8 mouse cellular contexts compared by ENCODE assay signal in the genomic region with DNA sequence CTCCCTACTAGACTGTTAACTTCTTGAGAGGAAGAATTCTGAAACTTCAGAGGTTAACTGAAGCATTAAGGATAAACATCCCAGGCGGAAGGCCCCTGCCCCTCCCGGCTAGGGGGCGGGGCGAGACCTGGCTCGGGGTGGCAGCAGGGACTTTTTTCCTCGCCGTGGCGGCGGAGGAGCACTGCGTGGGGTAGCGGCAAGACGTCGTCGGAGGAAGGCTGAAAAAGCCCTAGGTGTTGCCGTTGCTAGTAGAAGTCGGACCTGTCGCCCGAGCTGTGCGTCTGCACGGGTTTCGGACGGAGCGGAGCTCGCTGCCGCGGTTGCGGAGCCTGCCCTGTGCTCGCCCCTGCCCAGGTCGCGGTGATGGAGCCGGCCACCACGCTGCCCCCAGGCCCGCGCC. TPM values are rescaled to one million over a fixed set of nuclear protein-coding genes. Genes with fewer than 3 reads are reported as not detected.
DNase-seq lines count a peak whose midpoint lies in the region; ATAC-seq and TF ChIP-seq lines count a peak whose summit lies in the region.

A gene (plus strand): TSS at position 196 of the 400 bp plus-strand sequence.

- DNase-seq in B cell, adult 2 months = peak; percentile 89
- peak; percentile 72 for DNase-seq in liver, adult 2 months (ENCODE audit: extremely low read depth, low read depth, low spot score)
- DNase-seq in splenic B cell, adult 2 months (ENCODE audit: low read depth, low spot score) = peak; percentile 86

- no peak for TF ChIP-seq CTCF in bone marrow macrophage, adult 2 months (IDR thresholded peaks at IDR 0.05; ENCODE audit: low read depth, low read length)
- TF ChIP-seq CTCF in liver, adult 2 months (IDR thresholded peaks at IDR 0.05; ENCODE audit: low read depth, low read length) = no peak

- peak within 1 kb of the TSS; percentile 78 for H3K4me2 ChIP-seq in heart, embryonic 11.5 days
- H3K4me2 ChIP-seq in kidney, embryonic 15.5 days = peak within 1 kb of the TSS; percentile 71
- H3K4me2 ChIP-seq in myocyte (ENCODE audit: low read depth) = peak within 1 kb of the TSS; percentile 49

- peaks cover 7% of the 10 kb centered on the region; the same call in 1 of the 2 replicates for H3K4me1 ChIP-seq in bone marrow macrophage, adult 2 months (ENCODE audit: control insufficient read depth, insufficient read depth, low read length)
- peaks cover 58% of the 10 kb centered on the region for H3K4me1 ChIP-seq in erythroblast, embryonic 14.5 days (ENCODE audit: control insufficient read depth)
- H3K4me1 ChIP-seq in heart, embryonic 11.5 days (ENCODE audit: control insufficient read depth, insufficient read depth, low read length) = peaks cover 19% of the 10 kb centered on the region
- peaks cover 36% of the 10 kb centered on the region for H3K4me1 ChIP-seq in kidney, embryonic 15.5 days
- peaks cover 8% of the 10 kb centered on the region; the same call in 1 of the 2 replicates for H3K4me1 ChIP-seq in liver, adult 2 months (ENCODE audit: control insufficient read depth, insufficient read depth, low read length)

- no peak within 1 kb of the TSS for H3K27ac ChIP-seq in bone marrow macrophage, adult 2 months (ENCODE audit: insufficient read depth, low read depth, low read length)
- peak within 1 kb of the TSS; percentile 60 for H3K27ac ChIP-seq in heart, embryonic 11.5 days (ENCODE audit: low read depth, low read length)
- peak within 1 kb of the TSS; percentile 89 for H3K27ac ChIP-seq in kidney, embryonic 15.5 days
- H3K27ac ChIP-seq in liver, adult 2 months (replicated peaks; ENCODE audit: insufficient read depth, low read depth, low read length) = peak within 1 kb of the TSS; percentile 69

- H3K79me2 ChIP-seq in liver, adult 2 months (ENCODE audit: control insufficient read depth, insufficient read depth, low read length) = peaks cover 27% of the 10 kb centered on the region
- H3K79me2 ChIP-seq in myocyte (ENCODE audit: control insufficient read depth, insufficient read depth) = peaks cover 33% of the 10 kb centered on the region

- peak within 1 kb of the TSS; percentile 82 for H3K9ac ChIP-seq in heart, embryonic 11.5 days (ENCODE audit: low read depth, low read length)
- H3K9ac ChIP-seq in kidney, embryonic 15.5 days = peak within 1 kb of the TSS; percentile 99
- H3K9ac ChIP-seq in liver, adult 2 months (ENCODE audit: low read depth, low read length) = peak within 1 kb of the TSS; percentile 84

- H3ac ChIP-seq in myocyte (ENCODE audit: control insufficient read depth, insufficient read length) = peak within 1 kb of the TSS; percentile 59

- no peak for TF ChIP-seq POLR2A in bone marrow macrophage, adult 2 months (IDR thresholded peaks at IDR 0.05; ENCODE audit: borderline replicate concordance, low read depth, low read length)
- TF ChIP-seq POLR2A in liver, adult 2 months (IDR thresholded peaks at IDR 0.05; ENCODE audit: extremely low read depth, insufficient read depth, low read length) = peak; percentile 88
- peak; percentile 96 for TF ChIP-seq POLR2A in myocyte (IDR thresholded peaks at IDR 0.05; ENCODE audit: insufficient read length, low read depth)

- no peaks in the 10 kb centered on the region for H3K36me3 ChIP-seq in erythroblast, embryonic 14.5 days (ENCODE audit: control insufficient read depth)
- no peaks in the 10 kb centered on the region for H3K36me3 ChIP-seq in heart, embryonic 11.5 days (ENCODE audit: control insufficient read depth, insufficient read depth, low read length)
- no peaks in the 10 kb centered on the region for H3K36me3 ChIP-seq in kidney, embryonic 15.5 days
- no peaks in the 10 kb centered on the region for H3K36me3 ChIP-seq in liver, adult 2 months (ENCODE audit: control insufficient read depth, insufficient read depth, low read length)
- no peaks in the 10 kb centered on the region for H3K36me3 ChIP-seq in myocyte (ENCODE audit: control insufficient read depth, insufficient read depth)
- no peaks in the 10 kb centered on the region for H3K36me3 ChIP-seq in splenic B cell, adult 2 months (ENCODE audit: control insufficient read depth, insufficient read depth, low read length, poor library complexity, severe bottlenecking)

- H3K9me3 ChIP-seq in erythroblast, embryonic 14.5 days (ENCODE audit: control insufficient read depth, low read length) = no peaks in the 10 kb centered on the region
- H3K9me3 ChIP-seq in heart, embryonic 11.5 days (replicated peaks; ENCODE audit: control insufficient read depth, low read length) = no peaks in the 10 kb centered on the region
- no peaks in the 10 kb centered on the region for H3K9me3 ChIP-seq in kidney, embryonic 15.5 days (replicated peaks)

- peaks cover 20% of the 10 kb centered on the region for H3K27me3 ChIP-seq in erythroblast, embryonic 14.5 days (ENCODE audit: control insufficient read depth)
- no peaks in the 10 kb centered on the region for H3K27me3 ChIP-seq in heart, embryonic 11.5 days (ENCODE audit: control insufficient read depth, insufficient read depth, low read length)
- no peaks in the 10 kb centered on the region for H3K27me3 ChIP-seq in kidney, embryonic 15.5 days
- H3K27me3 ChIP-seq in liver, adult 2 months (ENCODE audit: control insufficient read depth, insufficient read depth, low read length) = no peaks in the 10 kb centered on the region
- no peaks in the 10 kb centered on the region for H3K27me3 ChIP-seq in myocyte (ENCODE audit: control insufficient read depth, insufficient read depth, insufficient read length)
- no peaks in the 10 kb centered on the region for H3K27me3 ChIP-seq in splenic B cell, adult 2 months (ENCODE audit: control insufficient read depth, insufficient read depth, low read length, poor library complexity, severe bottlenecking)

- ATAC-seq in heart, embryonic 11.5 days (replicated peaks; ENCODE audit: insufficient number of reproducible peaks, low FRiP score, low TSS enrichment) = no peak; the same call in 1 of the 2 replicates
- ATAC-seq in kidney, embryonic 15.5 days (replicated peaks; ENCODE audit: low FRiP score) = no peak; the same call in 1 of the 2 replicates

- WGBS in heart, embryonic 11.5 days (ENCODE audit: insufficient replicate concordance) = 0% methylated on average over 34 of the region's 34 CpGs
- under 1% methylated on average over 34 of the region's 34 CpGs for WGBS in kidney, embryonic 15.5 days
- WGBS in liver, adult 2 months = under 1% methylated on average over 34 of the region's 34 CpGs

- peak within 1 kb of the TSS; percentile 74 for H3K4me3 ChIP-seq in bone marrow macrophage, adult 2 months (ENCODE audit: insufficient read depth, low read length)
- H3K4me3 ChIP-seq in erythroblast, embryonic 14.5 days (replicated peaks) = peak within 1 kb of the TSS; percentile 82
- peak within 1 kb of the TSS; percentile 71 for H3K4me3 ChIP-seq in heart, embryonic 11.5 days (ENCODE audit: low read depth, low read length)
- peak within 1 kb of the TSS; percentile 99 for H3K4me3 ChIP-seq in kidney, embryonic 15.5 days (replicated peaks)
- peak within 1 kb of the TSS; percentile 68 for H3K4me3 ChIP-seq in liver, adult 2 months (ENCODE audit: insufficient read depth, low read depth, low read length)
- H3K4me3 ChIP-seq in myocyte = peak within 1 kb of the TSS; percentile 49

TF ChIP-seq in myocyte, 11 proteins besides CTCF, POLR2A, EP300 and RAD21:
- TF ChIP-seq POLR2AphosphoS2 (IDR thresholded peaks at IDR 0.05; ENCODE audit: insufficient read length, low read depth) = peak; percentile 95
- no peak for TF ChIP-seq CEBPB (IDR thresholded peaks at IDR 0.05; ENCODE audit: insufficient read depth, poor library complexity, severe bottlenecking)
- TF ChIP-seq SRF (IDR thresholded peaks at IDR 0.05; ENCODE audit: control insufficient read depth, insufficient read length, low read depth) = no peak
- TF ChIP-seq TCF3 (IDR thresholded peaks at IDR 0.05; ENCODE audit: insufficient read length, low read depth) = no peak
- TF ChIP-seq E2F4 (IDR thresholded peaks at IDR 0.05; ENCODE audit: insufficient read depth) = no peak
- TF ChIP-seq MYOG (IDR thresholded peaks at IDR 0.05; ENCODE audit: control insufficient read depth in 1 of 3, insufficient read depth in 1 of 3, insufficient read length in 2 of 3, low read depth in 2 of 3) = no peak
- TF ChIP-seq MYOD1 (IDR thresholded peaks at IDR 0.05; ENCODE audit: control insufficient read depth in 1 of 3, insufficient read length in 2 of 3, low read depth in 2 of 3) = no peak
- TF ChIP-seq REST (IDR thresholded peaks at IDR 0.05; ENCODE audit: insufficient read depth, insufficient read length) = no peak

RNA-seq across cellular contexts. Expression of the gene that starts here (rescaled TPM):
- 11.0 and 12.9 TPM in 2 replicates for polyA plus RNA-seq in bone marrow macrophage, adult 2 months (2012; ENCODE audit: insufficient read depth, insufficient read length, missing spikeins)
- 0.01 and 0.05 TPM in 2 replicates for polyA plus RNA-seq in erythroblast, embryonic 14.5 days (2012)
- 34.9 and 35.9 TPM in 2 replicates for polyA plus RNA-seq in heart, embryonic 11.5 days (2014; fragmentation: Nextera tagmentation; extraction: Ambion mirVana)
- polyA plus RNA-seq in kidney, embryonic 15.5 days (2015; fragmentation: Nextera tagmentation; extraction: Ambion mirVana) = 54.2 and 56.2 TPM in 2 replicates
- total RNA-seq in liver, adult 2 months (2014; rRNA removed) = 9.2 and 9.3 TPM in 2 replicates
- 4.0 and 6.8 TPM in 2 replicates for polyA plus RNA-seq in liver, adult 2 months (2012; rRNA removed)
- polyA plus RNA-seq in myocyte (2012; fragmentation: generic; extraction: Trizol) = 11.2 TPM

Comparison
In these comparisons a context has a peak if more than half of its experiments do, and no peak if none do; other contexts are left out.
1. H3K4me3 ChIP-seq: peak in every context shown above with its lines; median percentile 99 in kidney, embryonic 15.5 days; 82 in erythroblast, embryonic 14.5 days; 74 in bone marrow macrophage, adult 2 months; 71 in heart, embryonic 11.5 days; 68 in liver, adult 2 months; 49 in myocyte.